Mouse (Mus musculus): ENCODE data around the gene Senp5. TPM values are rescaled to one million over a fixed set of nuclear protein-coding genes. Genes with fewer than 3 reads are reported as not detected.
A peak's percentile ranks its signal among the peaks of the same experiment; 100 is the strongest.

Senp5 gene
- 10 to 100 TPM; 46.8 to 48.3 TPM for total RNA-seq (2021)
- long read RNA-seq, experiment 1, full-length matches to known transcripts = 11 of 25 reads
- long read RNA-seq, experiment 1, partial matches to known transcripts = 2 of 25 reads
- long read RNA-seq, experiment 1, other reads (novel, unspliced or antisense) = 12 of 25 reads
- long read RNA-seq, experiment 2, full-length matches to known transcripts = 5 of 15 reads
- long read RNA-seq, experiment 2, partial matches to known transcripts = 5 of 15 reads
- long read RNA-seq, experiment 2, other reads (novel, unspliced or antisense) = 5 of 15 reads

DNA sequence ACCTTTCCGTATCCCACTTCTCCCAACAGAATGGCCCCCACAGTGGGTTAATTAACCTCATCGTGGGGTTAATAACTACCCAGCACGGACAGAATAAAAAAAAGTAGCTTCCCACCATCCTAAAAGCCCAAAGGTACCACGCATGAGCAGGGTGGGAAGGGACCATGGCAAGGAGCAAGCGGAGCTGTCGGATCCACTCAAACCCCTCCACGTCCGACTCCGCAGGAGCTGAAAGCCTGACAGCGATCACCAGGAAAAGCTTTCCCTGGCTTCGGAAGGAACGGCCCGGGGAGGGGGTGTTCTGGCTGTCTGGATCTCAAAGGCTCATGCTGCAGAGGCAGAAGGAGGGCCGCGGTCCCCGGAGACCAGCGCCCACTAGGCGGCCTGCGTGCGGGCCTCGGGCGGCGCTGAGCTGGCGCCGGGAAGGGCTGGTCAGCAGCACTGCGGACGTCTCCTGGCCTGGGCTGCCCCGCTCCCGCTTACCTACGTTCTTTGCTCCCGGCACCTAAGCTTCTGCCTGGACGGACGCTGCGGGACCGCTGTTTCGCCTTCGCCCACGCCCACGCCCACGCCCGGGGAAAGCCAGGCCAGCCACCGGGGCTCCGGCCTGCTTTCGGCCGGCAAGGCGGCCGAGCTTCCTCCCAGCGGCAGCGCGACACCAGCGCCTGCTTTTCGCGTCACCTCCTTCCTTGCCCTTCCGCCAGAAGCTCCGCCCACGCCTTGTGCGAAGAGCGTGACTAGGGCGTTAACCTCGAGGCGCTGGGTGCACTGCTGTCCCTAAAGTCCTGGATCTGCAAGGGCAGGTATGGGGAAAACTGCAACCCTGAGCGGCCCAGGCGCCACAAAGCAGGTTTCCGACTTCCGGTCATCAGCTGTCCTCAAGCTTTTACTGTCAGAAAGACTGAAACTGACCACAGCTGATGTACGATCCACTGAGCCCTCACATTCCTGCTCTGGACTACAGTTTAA is at the start of gene Senp5:
Gene Senp5 (minus strand): TSS at position 779 of the 969 bp plus-strand sequence.
- TF ChIP-seq CTCF (IDR thresholded peaks at IDR 0.05) = peak; percentile 35
- peak; percentile 90 to 92 for DNase-seq (ENCODE audit: extremely low spot score in 1 of 2, low spot score in 2 of 2)
- intact Hi-C loops (cut with DNase I) = loop anchor here (1.0 kb wide), 1 partner anchor 54 kb away; the partner anchor contains the start of genes 0610012G03Rik and Ncbp2
- peak within 1 kb of the TSS; percentile 91 for H3K27ac ChIP-seq
- peak within 1 kb of the TSS; percentile 86 for H3K4me3 ChIP-seq

DNA sequence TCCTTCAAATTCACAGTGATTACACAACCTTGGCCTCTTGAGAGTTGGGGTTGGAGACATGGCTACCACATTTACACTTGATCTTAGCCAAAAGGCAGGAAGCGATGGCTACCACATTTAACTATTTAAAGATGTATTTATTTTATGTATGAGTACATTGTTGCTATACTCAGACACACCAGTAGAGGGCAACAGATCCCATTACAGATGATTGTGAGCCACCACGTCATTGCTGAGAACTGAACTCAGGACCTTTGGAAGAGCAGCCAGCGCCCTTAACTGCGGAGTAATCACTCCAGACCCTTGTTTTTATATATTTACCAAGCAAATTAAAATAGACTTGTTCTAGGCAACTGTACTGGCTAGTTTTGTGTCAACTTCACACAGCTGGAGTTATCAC is 39.3 kb upstream of the Senp5 start:
- intact Hi-C loops (cut with DNase I) = no loop called here
- peak; percentile 51 for TF ChIP-seq CTCF (IDR thresholded peaks at IDR 0.05)
- Histone ChIP-seq H3K4me3 (no peak overlapping the region), H3K27ac (no peak overlapping the region)
- no peak for DNase-seq (ENCODE audit: extremely low spot score in 1 of 2, low spot score in 2 of 2)

DNA sequence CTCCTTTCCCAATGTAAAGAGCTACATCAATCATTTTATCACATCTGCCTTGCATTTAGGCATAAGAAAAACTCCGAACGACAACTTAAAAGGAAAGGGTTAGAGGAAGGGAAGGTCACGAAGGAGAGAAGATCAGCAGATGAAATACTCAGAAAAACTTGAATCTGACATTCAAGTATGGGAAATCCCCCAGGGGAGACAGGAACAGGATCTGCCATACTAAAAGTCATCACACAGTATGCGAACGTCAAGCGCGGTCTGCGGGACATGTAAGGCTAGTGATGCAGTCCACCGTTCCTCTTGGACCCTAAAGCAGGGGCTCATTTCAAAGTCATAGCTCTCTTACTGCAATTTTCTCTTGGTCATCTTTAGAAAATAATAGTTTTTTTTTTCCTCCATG is 16.6 kb upstream of the Senp5 start:
- intact Hi-C loops (cut with DNase I) = no loop called here
- H3K27ac ChIP-seq = no peak overlapping the region
- TF ChIP-seq CTCF (IDR thresholded peaks at IDR 0.05) = no peak
- no peak overlapping the region for H3K4me3 ChIP-seq
- no peak for DNase-seq (ENCODE audit: extremely low spot score in 1 of 2, low spot score in 2 of 2)

DNA sequence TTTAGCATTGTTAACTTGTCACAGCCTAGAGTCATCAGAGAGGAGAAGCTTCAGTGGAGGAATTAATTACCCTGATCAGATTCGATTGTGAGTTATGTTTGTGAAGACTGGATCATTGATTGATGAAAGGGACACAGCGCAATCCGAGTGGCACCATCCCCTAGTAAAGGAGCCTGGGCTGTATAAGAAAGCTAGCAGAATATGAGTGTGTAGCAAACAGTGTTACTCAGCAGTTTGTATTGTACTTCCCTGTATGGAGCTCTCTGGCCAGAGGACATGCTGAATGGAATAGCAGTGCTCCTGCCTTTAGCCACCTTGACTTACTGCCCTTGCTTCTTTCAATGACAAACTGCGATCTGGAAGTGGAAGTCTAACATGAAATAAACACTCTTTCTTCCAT is 7.2 kb upstream of the Senp5 start:
- intact Hi-C loops (cut with DNase I) = no loop called here
- DNase-seq (ENCODE audit: extremely low spot score in 1 of 2, low spot score in 2 of 2) = no peak
- no peak overlapping the region for H3K4me3 ChIP-seq
- no peak overlapping the region; the same call in 1 of the 2 replicates for H3K27ac ChIP-seq
- TF ChIP-seq CTCF (IDR thresholded peaks at IDR 0.05) = no peak

DNA sequence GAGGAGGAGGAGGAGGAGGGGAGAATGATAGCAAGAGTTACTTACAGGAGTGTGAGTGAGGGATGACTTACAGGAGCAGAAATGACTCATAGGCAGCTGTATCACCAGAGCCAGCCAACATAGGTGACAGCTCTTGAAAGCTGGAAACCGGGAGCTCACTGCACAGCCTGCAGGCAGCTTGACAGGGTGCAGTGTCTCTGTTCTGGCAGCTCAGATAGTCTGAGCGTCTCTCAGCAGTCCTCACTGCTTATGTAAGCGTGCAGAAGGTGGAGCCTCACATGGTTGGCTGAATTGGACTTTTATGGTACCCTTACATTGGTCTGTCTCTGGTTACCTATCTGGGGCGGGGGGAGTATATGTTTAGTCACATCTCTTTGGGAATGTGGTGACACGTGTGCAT is 6.8 kb upstream of the Senp5 start:
- intact Hi-C loops (cut with DNase I) = no loop called here
- Histone ChIP-seq H3K27ac (no peak overlapping the region; the same call in 1 of the 2 replicates), H3K4me3 (no peak overlapping the region)
- DNase-seq (ENCODE audit: extremely low spot score in 1 of 2, low spot score in 2 of 2) = peak; percentile 44 to 58
- TF ChIP-seq CTCF (IDR thresholded peaks at IDR 0.05) = no peak; the same call in 1 of the 2 replicates

DNA sequence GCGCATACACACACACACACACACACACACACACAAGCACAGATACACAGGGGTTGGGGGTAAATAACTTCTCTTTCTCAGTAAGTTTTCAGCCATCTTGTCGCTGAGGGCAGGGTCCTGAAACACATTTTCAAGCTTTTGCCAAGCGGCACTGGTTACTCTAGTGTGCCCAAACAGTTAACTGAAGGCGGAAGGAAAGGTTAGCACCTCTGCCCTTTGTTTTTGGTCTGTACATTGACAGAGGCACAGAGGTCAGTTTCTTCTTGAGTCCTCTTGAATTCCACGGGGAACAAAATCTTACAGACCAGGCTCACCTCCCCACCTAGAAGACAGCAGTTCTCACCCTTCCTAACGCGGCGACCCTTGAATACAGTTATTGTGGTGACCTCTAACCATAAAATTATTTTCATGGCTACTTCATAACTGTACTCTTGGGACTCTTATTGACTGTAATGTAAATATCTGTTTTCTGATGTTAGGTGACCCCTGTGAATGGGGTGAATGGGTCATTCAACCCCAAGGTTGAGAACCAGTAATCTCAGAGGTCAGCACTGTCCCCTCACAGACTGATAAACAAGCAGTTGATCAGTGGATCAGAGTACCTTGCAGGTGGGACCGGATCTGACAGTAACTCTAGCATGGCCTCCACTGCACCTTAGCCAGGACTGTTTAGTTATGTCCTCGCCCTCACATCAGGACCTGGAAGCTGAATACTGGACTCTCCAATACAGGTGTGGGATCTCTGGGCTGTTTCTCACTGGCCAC is 5.6 kb upstream of the Senp5 start:
- H3K4me3 ChIP-seq = no peak overlapping the region
- no peak for DNase-seq (ENCODE audit: extremely low spot score in 1 of 2, low spot score in 2 of 2)
- intact Hi-C loops (cut with DNase I) = no loop called here
- TF ChIP-seq CTCF (IDR thresholded peaks at IDR 0.05) = no peak
- H3K27ac ChIP-seq = no peak overlapping the region

DNA sequence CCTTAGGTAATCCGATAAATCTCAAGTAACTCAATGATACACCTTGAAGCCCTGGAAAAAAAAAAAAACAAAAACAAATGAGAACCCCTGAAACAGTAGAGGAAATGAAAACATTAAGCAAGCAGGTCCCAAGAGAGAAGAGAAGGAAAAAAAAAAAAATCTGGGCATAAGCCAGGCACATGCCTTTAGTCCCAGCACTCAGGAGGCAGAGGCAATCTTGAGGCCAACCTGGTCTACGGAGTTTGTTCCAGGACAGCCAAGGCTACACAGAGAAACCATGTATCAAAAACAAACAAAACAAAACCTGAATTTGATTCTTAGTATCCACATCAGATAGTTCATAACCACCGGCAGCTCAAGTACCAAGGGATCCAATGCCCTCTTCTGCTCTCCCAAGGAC is 1.6 kb upstream of the Senp5 start:
- Histone ChIP-seq H3K27ac (no peak overlapping the region), H3K4me3 (no peak overlapping the region)
- intact Hi-C loops (cut with DNase I) = no loop called here
- DNase-seq (ENCODE audit: extremely low spot score in 1 of 2, low spot score in 2 of 2) = no peak
- TF ChIP-seq CTCF (IDR thresholded peaks at IDR 0.05) = no peak

DNA sequence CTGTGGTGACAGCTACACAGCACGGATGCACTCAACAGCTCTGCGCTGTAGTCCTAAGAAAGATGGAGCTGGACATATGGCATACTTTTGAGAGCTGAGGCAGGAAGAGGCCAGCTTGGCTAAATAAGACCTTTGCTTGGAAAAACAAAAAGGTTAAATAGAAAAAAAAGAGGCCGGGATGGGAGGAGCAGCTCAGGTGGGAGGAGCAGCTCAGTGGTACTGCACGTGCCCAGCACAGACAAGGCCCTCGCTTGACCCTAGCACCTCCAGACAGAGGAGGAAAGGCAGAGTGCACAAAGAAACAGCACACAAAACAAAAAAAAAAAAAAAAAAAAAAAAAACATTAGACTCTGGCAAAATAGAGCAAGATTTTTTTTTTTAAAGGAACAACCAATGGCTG is 6.7 kb downstream of the Senp5 start:
- Histone ChIP-seq H3K27ac (no peak overlapping the region), H3K4me3 (no peak overlapping the region)
- DNase-seq (ENCODE audit: extremely low spot score in 1 of 2, low spot score in 2 of 2) = no peak
- TF ChIP-seq CTCF (IDR thresholded peaks at IDR 0.05) = no peak
- intact Hi-C loops (cut with DNase I) = no loop called here

DNA sequence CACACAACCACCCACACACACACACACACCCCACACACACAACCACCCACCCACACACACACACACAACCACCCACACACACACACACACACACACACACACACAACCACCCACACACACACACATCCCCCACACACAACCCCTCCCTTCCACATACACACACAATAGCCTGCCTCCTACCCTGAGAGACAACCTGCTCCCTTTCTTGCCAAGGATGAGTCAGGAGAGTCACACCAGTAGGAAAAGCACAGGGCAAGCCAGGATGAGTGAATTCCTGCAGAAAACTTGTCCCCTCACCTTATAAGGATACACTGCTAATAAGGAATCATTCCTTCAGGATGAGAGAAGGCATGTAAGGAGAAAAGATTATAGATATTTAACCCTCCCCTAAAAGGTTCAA is 9.1 kb downstream of the Senp5 start:
- DNase-seq (ENCODE audit: extremely low spot score in 1 of 2, low spot score in 2 of 2) = no peak
- intact Hi-C loops (cut with DNase I) = no loop called here
- H3K4me3 ChIP-seq = no peak overlapping the region
- TF ChIP-seq CTCF (IDR thresholded peaks at IDR 0.05) = no peak
- H3K27ac ChIP-seq = no peak overlapping the region

DNA sequence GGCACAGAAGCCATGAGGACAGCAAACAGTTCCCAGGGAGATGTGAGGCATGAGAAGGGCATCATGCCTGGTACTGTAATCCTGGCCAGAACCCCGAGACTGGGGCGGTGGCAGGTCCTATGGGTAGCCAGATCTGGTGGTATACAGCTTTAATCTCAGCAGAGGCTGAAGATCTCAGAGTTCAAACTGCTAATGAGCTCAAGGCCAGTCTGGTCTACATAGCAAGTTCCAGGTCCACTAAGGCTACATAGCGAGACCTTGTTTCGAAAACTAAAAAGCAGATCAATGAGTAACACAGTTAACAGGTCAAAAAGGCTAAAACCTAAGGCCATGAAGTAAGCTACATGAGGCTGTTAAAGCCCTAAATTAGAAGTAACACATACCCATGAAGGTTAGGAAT is 9.9 kb downstream of the Senp5 start:
- no peak for DNase-seq (ENCODE audit: extremely low spot score in 1 of 2, low spot score in 2 of 2)
- no peak for TF ChIP-seq CTCF (IDR thresholded peaks at IDR 0.05)
- H3K4me3 ChIP-seq = no peak overlapping the region
- H3K27ac ChIP-seq = no peak overlapping the region
- intact Hi-C loops (cut with DNase I) = no loop called here

DNA sequence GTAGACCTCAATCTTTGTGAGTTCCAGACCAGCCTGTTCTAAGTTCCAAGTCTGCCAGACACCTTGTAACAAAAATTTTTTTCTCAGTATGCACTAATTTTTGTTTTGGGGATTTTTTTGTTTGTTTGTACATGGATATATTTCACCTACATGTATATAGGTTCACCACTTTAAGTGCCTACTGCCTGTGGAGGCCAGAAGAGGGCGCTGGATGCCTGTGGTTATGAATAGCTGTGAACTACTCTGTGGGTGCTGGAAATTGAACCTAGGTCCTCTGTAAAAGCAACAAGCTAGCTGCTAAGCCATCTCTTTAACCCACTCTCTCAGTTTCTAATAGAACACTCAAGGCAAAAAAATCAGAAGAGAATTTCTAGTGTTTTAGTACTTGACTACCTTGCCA is 11.0 kb downstream of the Senp5 start:
- no peak for DNase-seq (ENCODE audit: extremely low spot score in 1 of 2, low spot score in 2 of 2)
- Histone ChIP-seq H3K4me3 (no peak overlapping the region), H3K27ac (no peak overlapping the region)
- intact Hi-C loops (cut with DNase I) = no loop called here
- TF ChIP-seq CTCF (IDR thresholded peaks at IDR 0.05) = peak; percentile 19

DNA sequence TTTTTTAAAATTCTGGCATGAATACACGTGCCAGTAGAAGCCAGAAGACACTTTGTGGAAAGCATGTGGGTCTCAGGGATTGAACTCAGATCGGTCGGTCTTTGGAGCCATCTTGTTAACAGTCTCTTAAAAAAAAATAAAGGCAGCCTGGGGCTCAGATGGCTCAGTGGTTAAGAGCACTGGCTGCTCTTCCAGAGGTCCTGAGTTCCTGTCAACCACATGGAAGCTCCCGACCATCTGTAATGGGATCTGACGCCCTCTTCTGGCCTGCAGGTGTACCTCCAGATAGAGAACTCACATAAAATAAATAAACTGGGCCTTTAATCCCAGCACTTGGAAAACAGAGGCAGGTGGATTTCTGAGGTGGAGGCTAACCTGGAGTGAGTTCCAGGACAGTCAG is 22.1 kb downstream of the Senp5 start:
- no peak overlapping the region for H3K4me3 ChIP-seq
- TF ChIP-seq CTCF (IDR thresholded peaks at IDR 0.05) = no peak
- intact Hi-C loops (cut with DNase I) = no loop called here
- no peak overlapping the region for H3K27ac ChIP-seq
- no peak for DNase-seq (ENCODE audit: extremely low spot score in 1 of 2, low spot score in 2 of 2)

Data from left cerebral cortex, adult 2 months (tissue).